Mouse (Mus musculus): Measurements from ENCODE around the gene Gdi1.

Gdi1 gene

DNA sequence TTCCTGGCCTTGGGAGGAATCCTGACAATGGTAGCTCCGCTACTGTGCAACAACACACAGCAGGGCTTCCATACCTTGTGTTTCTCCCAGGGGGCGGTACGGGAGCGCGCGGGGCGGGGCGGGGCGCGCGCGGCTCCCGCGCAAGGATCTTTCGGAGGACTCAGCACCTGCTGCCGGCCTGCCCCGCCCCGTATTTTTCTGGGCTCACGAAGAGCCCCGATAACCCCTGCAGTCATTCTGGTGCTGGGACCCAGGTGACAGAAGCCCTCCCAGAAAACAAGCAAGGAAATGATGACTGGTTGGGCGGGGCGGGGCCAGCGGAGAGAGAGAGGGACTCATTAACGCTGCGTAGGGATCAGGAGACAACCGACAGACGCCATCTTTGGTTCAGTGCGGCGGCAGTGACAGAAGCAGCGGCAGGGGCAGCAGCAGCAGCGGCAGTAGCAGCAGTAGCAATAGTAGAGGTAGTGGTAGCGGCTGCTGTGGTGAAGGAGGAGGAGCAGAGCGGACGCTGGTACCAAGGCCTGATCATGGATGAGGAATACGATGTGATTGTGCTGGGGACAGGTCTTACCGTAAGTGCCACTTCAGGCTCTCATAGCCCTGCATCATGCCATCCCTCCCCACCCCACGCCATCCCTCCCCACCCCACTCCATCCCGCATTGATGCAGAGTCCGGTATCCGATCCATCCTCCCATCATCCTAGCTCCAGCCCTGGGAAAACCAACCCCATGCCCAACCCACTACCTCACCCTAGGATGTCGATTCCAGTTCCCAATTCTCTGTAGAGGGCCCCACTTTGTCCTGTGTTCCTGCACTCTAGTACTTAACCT lies at the start of gene Gdi1:
Gene Gdi1 (plus strand): TSS at position 132 of the 834 bp plus-strand sequence.
- peak; percentile 77 to 80 for DNase-seq

DNA sequence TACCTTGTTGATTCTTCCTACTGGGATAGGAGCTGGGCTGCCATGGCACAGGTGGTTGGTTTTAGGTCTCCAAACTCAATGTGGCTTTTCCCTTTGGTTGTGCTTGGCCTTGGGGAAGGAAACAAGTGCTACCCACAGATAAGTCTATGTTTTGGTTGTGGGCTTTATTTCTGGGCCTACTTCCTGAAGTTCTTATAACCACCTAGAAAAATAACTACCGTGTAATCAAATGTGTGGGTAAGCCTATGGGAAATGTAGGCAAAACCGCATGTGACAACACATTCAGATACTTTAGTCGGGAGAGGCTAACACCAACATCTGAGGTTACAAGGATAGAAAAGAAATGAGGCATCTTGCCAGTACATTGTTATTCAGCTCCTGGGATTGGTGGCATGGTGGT lies 47.1 kb upstream of the Gdi1 start:
- no peak for DNase-seq

DNA sequence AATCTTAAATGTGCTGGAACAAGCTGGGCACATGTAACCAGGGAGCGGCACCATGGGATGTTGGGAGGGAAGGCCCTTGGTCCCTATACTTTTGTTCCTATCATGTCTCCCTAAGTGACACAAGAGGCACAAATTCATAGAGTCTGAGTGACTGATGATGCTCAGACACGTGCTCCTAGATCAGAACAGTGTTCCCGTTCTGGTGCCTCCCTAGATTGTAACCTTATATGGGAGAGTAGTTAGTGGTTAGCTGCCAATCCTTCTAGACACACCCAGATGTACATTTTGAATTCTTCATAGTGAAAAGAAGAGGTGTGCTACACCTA lies 35.1 kb upstream of the Gdi1 start:
- no peak for DNase-seq

DNA sequence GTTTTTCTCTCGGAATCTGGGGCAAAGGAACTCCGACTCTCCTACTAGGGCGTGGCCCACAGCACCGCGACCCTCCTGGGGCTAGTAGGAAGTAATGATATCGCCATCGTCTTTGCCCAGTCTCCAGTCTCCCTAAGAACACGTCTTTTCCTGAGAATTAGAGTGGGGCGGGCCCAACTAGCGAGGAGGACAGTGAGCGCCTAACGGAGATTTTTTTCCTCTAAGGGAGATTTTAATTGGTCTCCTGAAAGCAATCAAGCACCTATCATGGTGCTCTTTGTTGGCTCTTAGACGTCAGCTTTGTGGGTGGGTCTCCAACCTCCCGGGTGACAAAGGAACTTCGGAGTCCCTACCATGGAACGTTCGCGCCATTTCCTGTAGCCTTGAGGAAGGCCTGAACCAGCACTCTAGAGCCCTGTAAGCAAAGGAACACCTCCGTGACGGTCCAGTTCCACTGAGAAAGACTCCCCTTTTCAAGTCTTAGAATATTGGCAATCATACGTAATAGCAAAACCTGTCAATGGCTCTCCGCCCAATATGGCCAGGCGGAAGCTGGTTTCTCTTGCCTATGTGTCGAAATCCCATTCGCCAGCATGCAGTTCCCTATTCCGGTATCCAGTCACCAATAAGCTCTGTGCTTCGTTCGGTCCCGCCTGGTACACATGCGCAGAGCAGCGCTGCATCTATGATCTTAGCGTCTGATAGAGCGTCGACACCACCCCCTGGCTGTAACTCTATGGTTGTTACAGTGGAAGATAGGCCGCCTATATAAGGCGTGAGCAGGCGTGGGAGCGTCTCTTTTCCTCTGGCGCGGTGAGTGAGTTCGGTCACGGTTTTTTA lies 34.5 kb upstream of the Gdi1 start, which contains the start of gene Rpl10:
Gene Rpl10 (plus strand): TSS at position 751 of the 840 bp plus-strand sequence.
- peak; percentile 80 to 92 for DNase-seq

DNA sequence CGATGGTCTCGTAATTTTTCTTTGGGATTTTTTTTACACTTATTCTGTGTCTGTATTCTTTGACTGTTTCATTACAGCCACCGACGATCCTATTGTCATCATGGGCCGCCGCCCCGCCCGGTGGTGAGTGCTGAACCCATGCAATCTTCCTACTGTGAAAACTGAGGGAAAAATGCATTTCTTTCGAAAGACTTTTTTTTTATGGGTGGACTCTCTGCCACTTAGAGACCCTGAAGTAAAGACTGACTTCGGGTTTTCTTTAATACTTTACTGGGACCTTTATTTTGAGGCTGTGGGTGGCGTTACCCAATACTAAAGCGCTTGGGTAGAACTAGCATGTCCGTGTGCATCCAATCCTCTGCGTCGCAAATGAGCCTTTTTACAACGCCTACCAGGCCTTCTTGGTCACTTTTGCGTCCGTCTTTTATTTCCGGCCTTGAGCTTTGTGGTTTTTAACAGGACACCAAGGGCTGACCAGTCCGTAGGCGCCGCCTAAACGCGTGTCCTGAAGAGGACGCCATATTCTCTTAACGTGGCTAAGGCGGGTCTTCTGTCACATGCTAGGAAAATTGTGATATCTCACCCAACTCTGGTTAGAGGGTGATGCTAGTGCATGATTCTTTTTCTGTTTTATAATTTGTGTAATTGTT lies 33.8 kb upstream of the Gdi1 start:
- peak in 1 of 2 experiments; percentile 26 for DNase-seq

DNA sequence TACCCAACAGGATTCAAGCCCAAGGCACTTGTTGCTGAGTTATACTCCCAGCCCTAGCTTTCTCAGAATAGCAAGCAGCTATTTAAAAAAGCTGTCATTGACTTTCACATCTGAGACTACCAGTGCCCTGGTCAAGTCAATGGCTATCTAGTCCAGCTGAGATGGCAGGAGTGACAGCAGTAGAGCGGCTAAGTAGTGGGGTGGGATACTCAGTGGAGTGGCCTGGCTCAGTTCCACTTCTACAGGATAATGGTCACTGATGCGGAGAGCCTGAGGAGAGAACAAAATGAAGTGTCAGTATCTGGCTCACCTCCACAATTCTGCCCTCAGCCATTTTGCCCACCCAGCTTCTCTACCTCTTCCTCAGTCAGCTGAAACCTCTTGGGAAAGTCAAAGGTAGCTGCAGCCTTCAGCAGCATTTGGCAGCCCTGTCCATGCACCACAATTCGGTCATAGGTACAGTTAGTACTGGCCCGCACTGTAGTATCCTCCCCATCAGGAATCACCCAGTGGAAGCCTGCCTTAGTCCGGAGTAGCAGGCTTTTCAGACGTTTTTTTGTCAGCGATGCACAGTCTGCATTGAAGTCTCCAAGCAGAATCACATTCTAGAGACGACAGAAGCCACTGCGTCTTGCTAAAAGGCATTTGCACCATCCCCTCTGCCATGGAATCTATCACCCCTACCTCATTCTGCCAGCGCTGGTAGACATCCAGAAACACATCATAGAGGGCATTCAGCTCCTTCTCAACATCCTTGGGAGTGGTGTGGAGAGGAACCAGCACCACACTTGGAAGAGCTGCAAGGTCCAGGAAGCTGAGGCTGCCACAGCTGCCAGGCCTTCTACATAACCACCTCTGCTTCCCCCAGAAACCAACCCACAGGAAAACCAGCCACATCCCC lies 31.1 kb upstream of the Gdi1 start:
- no peak for DNase-seq

DNA sequence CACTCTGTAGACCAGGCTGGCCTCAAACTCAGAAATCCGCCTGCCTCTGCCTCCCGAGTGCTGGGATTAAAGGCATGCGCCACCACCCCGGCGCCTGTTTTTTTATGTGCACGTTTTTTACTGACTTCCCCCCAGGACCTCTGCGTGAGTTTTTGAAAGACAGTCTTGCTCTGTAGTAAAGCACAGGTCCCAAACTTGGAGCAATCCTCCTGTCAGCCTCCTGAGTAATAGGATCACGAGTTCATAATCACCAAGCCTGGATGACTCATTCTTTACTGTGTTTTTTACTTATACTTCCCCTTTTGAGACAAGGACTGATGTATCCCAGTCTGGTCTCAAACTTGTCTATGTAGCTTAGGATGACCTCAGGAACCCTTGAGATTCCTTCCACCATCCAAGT lies 26.9 kb upstream of the Gdi1 start:
- DNase-seq = no peak

DNA sequence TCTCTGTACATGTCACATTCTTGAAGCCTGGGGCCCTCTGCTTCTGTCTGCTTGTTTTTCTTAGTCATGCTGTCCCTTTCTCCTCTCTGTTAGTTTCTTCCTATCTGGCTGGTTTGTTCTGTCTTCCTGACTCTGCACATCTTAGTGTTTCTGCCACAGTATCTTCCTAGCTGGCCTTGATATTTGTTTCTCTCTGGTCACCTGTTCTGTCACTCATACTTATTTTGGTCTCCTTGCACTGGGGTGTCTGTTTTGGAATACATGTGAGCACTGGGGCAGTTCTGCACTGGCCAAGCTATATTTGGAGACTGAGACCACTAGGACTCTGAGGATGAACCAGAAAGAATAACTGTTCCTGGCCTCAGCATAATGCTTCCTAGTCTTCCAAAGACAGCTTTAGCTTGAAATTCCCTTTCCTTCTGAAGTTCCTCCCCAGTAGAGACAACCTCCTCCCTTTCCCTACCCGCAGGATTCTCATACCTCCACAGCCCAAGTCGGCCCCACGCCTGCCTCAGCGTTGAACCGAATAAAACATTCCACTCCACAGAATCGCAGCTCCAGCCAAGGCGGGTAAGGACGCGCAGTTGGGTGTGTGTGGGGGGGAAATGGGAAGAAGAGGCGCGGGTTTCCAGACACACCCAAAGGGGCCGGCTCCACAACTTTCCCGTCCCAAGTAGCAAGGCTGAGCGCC lies 23.6 kb upstream of the Gdi1 start:
- DNase-seq = no peak

DNA sequence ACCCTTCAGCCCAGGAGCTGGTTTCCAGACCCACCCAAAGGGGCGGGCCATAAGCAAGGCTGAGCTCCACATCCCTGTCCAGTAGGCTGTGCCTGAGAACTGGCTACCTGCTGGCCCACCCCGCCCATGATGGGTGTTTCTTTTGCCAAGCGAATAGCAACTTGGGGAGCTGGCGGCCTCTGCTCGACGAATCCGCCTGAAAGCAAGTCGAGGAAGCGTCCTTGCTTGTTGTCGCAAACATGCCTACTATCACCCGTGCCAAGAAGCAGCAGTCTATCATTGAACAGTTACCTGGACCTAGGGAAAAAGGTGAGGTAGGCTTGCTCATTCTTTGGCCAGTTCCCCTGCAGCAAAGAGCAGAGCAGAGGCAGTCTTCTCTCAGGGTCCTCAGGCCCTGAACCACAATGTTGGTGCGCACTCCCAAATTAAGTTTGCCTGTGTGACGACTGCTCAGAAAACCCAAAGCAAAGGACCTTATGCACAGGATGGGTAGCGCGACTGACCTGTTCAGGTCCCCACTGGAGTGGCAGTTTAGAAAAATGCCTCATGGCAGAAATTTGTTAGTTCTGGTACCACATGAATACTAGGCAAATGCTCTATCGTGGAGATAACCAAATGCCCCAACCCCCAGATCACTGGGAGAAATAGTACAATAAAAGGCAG lies 22.9 kb upstream of the Gdi1 start, which contains the start of the genes Taz and Dnase1l1:
Gene Taz (plus strand): TSS at position 181 of the 663 bp plus-strand sequence.
Gene Dnase1l1 (minus strand): TSS at position 606 of the 663 bp plus-strand sequence.
- peak; percentile 46 to 69 for DNase-seq

DNA sequence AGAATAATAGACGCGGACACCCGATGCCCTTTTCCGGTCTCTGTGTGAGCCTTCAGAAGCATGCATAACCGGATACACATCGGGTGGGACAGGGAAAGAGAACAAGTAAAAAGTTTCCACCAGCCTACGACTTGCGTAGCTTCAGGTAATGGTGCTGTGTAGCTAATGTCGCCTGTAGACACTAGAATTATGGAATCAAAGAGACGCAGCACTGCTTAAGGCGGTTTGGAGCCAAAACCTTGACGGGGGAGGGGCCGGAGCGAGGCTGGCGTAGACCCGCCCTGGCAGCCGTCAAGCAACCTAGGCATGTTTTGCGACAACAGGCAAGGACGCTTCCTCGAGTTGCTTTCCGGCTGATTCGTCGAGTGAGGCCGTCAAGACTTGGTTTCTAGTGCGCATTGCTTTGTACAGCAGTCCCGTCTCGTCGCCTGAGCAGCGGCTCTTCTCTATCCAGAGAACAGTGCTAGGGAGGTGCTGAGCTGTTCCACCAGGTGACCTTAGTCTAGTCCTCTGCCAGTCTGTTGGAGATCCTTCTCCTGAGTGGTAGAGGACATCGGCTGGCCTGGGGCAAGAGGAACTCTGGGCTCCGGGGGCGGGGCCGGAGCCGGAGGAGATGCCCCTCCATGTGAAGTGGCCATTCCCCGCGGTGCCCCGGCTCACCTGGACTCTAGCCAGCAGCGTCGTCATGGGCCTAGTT lies 22.3 kb upstream of the Gdi1 start:
- peak; percentile 82 to 89 for DNase-seq

DNA sequence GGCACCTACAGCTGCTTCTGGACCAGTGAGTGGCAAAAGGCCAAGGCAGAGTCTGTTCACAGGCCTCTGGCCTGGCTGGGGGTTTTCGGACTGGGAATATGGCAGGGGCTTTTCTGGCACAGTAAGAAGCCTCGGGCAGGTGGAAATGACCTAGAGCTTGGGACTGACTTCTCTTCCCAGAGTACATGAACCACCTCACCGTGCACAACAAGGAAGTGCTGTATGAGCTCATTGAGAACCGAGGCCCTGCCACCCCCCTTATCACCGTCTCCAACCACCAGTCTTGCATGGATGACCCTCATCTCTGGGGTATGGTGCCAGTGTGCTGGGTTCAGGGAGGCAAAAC lies 21.7 kb upstream of the Gdi1 start:
- DNase-seq = no peak

DNA sequence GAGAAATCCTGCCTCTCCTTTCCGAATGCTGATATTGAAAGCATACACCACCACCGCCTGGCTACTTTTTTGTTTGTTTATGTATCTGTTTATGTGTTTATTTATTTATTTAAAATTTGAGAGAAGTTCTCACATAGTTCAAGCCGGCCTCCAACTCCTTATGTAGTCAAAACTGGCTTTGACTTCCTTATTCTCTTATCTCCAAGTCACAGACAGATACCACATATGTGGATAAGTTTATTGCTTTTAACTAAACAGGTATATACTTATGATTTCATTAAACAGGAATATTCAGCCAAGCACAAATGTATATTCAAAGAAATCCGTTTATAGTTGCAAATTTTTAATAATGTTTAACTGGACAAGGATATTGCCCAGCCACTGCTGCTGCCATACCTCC lies 11.4 kb upstream of the Gdi1 start:
- DNase-seq = no peak

DNA sequence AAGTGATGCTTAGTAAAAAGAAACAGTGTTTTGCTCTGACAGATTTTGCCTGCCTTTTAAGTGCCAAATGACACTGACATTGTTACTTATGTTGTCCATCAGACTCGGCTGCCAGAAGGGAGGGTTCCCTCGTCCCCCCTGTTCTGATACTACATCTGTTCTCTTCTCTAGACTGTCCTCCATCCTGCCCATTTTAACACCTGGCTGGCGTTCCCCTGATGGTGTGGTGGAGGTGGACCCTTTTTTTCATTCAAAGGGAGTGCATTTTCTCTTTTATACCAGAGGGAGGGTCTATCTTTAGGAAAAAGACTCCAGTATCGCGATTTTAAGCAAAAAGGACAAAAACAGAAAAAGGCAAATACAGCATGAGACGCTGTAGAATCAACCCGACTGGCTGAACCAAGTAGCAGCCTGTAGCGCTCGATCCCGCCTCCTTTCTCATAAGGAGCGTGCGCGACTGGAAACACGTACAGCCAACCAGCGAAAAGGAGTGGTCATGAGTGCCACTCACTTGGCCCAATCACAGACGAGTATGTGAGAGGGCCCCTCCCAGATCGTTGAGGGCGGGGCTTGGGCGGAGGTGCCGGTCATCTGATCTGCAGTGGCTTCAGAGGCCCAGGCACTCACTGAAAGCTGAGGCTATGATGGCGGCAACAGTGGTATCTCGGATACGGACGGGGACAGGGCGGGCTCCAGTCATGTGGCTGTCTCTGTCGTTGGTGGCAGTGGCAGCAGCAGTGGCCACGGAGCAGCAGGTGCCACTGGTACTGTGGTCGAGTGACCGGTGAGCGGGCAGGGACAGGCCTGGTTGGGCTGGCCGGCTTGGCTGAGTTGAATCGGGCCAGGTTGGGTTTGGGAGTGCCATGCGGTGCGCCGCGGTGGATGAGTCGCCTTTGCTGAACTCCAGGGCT lies 8.0 kb upstream of the Gdi1 start, which contains the start of gene Atp6ap1:
Gene Atp6ap1 (plus strand): TSS at position 560 of the 911 bp plus-strand sequence.
- peak; percentile 93 for DNase-seq

DNA sequence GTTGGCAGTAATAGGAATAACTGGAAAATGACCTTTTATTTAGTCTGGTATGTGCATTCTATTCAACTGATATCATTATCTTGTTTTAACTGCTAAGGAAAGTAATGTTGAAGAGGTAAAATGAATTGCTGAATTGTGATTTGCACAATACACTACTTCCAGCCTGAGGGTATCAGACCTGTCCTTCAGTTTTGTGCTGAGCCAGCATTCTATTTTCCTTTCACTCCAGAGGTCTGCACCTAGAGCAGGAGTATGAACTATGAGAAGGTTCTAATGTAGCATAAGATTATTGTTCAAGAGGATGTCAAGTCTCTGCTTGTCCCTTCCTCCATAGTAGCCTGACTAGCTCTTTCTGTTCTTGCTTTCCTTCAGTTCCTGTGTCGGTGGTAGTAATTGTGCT lies 6.5 kb upstream of the Gdi1 start:
- DNase-seq = no peak

DNA sequence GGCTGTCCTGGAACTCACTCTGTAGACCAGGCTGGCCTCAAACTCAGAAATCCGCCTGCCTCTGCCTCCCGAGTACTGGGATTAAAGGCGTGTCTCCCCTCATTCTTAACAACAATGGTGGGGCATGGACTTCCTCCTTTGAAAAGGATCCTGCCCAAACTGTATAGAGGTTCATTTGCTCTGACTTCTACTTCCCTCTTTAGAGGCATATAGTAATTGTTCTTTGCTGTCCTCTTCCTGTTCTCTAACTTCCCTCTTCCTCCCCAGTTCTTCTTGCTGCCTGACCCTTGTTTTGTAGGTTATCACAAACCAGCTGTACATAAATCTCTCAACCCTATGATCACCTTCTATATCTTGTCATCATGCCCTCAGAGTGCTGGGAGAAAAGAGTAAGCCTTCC lies 5.1 kb upstream of the Gdi1 start:
- no peak for DNase-seq

DNA sequence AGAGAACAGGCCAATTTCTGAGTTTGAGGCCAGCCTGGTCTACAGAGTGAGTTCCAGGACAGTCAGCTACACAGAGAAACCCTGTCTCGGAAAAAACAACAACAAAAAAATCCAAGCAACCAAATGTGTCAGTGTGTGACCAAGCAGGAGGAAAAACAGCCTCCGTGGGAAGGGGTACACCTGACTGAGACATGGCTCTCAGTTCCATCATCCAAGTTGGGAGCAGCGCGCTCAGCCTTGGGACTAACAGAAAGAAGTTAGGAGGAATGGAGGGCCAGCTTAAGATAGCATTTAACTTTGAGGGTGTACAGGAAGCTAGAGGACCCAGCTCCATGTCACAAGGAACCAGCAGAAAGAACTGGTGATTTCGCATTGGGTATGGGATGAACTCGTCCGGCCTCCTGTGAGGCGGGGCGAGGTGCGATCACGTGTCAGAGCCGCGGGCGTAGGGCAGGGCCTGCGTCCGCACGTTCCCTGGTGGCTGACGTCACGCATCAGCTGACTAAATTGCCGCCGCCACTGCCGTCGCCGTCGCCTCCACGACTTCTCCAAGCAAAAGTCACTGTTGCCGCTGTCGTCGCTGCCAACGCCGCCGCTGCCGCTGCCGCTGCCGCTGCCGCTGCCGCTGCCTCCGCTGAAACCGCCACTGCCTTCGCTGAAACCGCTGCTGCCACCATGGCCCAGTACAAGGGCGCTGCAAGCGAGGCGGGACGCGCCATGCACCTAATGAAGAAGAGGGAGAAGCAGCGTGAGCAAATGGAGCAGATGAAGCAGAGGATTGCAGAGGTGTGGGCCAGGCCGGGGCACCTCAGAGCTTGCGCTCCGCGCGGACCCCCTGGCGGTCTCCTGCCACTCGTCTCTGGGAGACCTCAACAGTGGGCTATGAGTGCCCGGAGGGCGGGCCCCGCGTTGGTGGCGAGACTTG lies 8.0 kb downstream of the Gdi1 start, which contains the start of gene Fam50a:
Gene Fam50a (plus strand): TSS at position 494 of the 925 bp plus-strand sequence.
- peak; percentile 80 to 90 for DNase-seq

DNA sequence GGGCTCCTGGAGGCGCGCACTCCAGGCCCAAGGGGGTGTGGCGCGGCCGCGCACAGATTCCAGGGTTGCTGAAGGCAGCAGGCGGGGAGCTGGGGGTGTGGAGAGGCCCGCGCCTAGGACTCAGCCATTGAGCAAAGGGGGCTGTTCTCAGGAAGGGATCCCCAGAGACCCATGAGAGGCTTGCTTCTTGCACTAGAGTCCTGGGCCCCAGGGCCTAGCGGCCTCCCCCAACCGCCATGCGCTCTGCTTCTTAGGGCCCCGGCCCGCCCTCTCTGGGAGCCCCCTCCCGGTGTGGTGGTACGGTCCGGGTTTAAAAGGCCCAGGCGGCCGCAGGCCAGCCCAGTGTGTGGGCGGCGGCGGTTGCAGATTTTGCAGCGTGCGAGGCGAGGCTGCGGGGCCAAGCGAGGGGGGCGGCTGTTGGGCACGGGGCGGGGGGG lies 23.9 kb downstream of the Gdi1 start, which contains the start of gene Plxna3:
Gene Plxna3 (plus strand): TSS at position 342 of the 437 bp plus-strand sequence.
- DNase-seq = peak; percentile 45 to 59

DNA sequence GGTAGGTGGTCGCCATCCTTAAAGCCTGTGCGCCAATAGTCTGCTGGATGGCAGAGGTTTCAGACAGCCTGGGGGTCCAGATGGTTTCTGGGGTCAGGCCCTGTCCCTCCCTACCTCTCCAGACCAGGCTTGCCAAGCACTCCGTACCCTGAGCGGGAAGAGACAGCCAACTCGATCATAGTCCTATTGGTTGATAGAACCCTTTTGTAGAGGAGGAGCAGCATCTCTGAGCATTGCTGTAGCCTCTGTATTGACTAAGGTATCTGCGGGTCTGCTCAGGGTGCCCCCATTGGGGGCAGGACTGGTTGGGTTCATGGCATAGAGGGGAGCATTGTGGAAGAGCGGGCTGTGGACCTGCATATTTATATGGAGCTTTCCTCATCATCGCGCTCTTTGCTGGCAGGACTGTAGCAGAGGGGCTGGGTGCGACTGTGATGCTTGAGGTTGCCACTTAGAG lies 24.4 kb downstream of the Gdi1 start:
- no peak for DNase-seq
